Mouse (Mus musculus) spleen, adult 2 months (tissue): ENCODE measurements at regions not wholly inside any gene's neighbourhood (a gene's known extent, or its start where the extent isn't known, plus 50 kb on each side); places are given as distances from the start of the nearest gene placed in this dataset.

Experiments
- CTCF ChIP-seq: fragments of 200-500 bp; IDR thresholded peaks from 2 replicates; pipeline ENCODE4 v1.5.1; 2011; ENCODE audit warnings: mild to moderate bottlenecking, inconsistent platforms; ENCODE audit not compliant: insufficient read depth, insufficient read length, insufficient replicate concordance; ENCODE audit errors: extremely low read depth
- POLR2A ChIP-seq: fragments of 200-500 bp; IDR thresholded peaks from 2 replicates; pipeline ENCODE4 v1.6.1; 2011; ENCODE audit warnings: low read depth, low read length, inconsistent platforms

DNA sequence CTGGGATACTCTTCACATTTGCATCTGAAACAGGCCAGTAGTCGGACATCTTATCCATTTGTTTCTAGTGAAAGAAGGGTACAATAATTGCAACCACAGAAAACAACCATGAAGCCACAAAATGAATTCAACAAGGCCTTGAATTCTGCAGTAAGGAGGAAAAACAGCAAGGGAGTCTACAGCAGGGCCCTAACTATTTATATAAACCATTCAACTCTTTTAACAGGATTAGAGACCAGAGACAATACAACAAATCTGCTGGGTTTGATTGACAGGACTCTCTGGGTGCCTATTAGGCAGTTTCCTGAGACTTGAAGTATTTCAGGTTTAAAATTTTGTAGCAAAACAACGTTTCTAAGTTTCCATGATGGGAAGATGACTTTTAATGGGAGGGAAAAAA lies 92.4 kb downstream of the Cog6 start:
- TF ChIP-seq CTCF (no peak), POLR2A (no peak)
